Mouse (Mus musculus) heart, postnatal 0 days (tissue): ENCODE data around the gene Atrn. TPM values are rescaled to one million over a fixed set of nuclear protein-coding genes. Genes with fewer than 3 reads are reported as not detected.
A peak's percentile ranks its signal among the peaks of the same experiment; 100 is the strongest.

Experiments used
- ATAC-seq: fragments of 200-750 bp; cut with Nextera tagmentation; 2 replicates; pipeline ENCODE4 v1.8.0; 2017; ENCODE audit warnings: low read depth, moderate number of reproducible peaks, moderate library complexity; ENCODE audit not compliant: insufficient read depth
- DNase-seq: peaks from one replicate; pipeline ENCODE4 v3.0.0-alpha.2; 2016; ENCODE audit warnings: low spot score
- H3K27ac ChIP-seq: fragments of 300-500 bp; sonication (generic); 2 replicates; pipeline ENCODE4 v1.5.1; 2014; ENCODE audit warnings: low read depth, mild to moderate bottlenecking
- H3K27me3 ChIP-seq: fragments of 300-500 bp; sonication (generic); 2 replicates; pipeline ENCODE4 v1.6.1; 2014; ENCODE audit warnings: low read length, mixed read lengths; ENCODE audit not compliant: control insufficient read depth, insufficient read depth
- H3K36me3 ChIP-seq: fragments of 300-500 bp; sonication (generic); replicated peaks from 2 replicates; pipeline ENCODE4 v1.6.1; 2014; ENCODE audit warnings: low read length, mixed read lengths; ENCODE audit not compliant: control insufficient read depth, insufficient read depth
- H3K4me1 ChIP-seq: fragments of 300-500 bp; sonication (generic); 2 replicates; pipeline ENCODE4 v1.6.1; 2014; ENCODE audit warnings: antibody characterized with exemption; ENCODE audit not compliant: control insufficient read depth, insufficient read depth
- H3K4me2 ChIP-seq: fragments of 300-500 bp; sonication (generic); 2 replicates; pipeline ENCODE4 v1.6.1; 2014; ENCODE audit warnings: low read depth, mild to moderate bottlenecking, low read length, moderate library complexity
- H3K4me3 ChIP-seq: fragments of 300-500 bp; sonication (generic); 2 replicates; pipeline ENCODE4 v1.5.1; 2014; ENCODE audit warnings: low read depth, low read length
- H3K9ac ChIP-seq: fragments of 300-500 bp; sonication (generic); replicated peaks from 2 replicates; pipeline ENCODE4 v1.6.1; 2014; ENCODE audit warnings: low read depth, low read length, mixed read lengths
- H3K9me3 ChIP-seq: fragments of 300-500 bp; sonication (generic); replicated peaks from 2 replicates; pipeline ENCODE4 v1.6.1; 2016; ENCODE audit warnings: low read length; ENCODE audit not compliant: control insufficient read depth
- CTCF ChIP-seq: IDR thresholded peaks from 2 replicates; pipeline ENCODE4 v1.5.1; 2016; ENCODE audit warnings: antibody characterized with exemption, control low read depth, low read depth
- EP300 ChIP-seq: IDR thresholded peaks from 2 replicates; pipeline ENCODE4 v1.6.1; 2016; ENCODE audit warnings: antibody characterized with exemption, low read depth
- WGBS: fragments of 180-500 bp; shearing (Covaris S2); extraction: QIAGEN DNeasy Blood & Tissue Kit; methylation state at CpG from one replicate; pipeline ENCODE4 v1.1.7; 2014; 5-methylcytosine and 5-hydroxymethylcytosine counted together
- polyA plus RNA-seq: library from polyadenylated mRNA; unstranded; fragments of >200 nt; fragmentation: Nextera tagmentation; extraction: Ambion mirVana; gene quantifications from 2 replicates; pipeline ENCODE4 v1.2.1, GENCODE M21; 2015
- total RNA-seq: library from RNA; depleted of rRNA; stranded (reverse); fragments of >200 nt; gene quantifications from 2 replicates; pipeline ENCODE4 v1.2.3, GENCODE M21; 2014; ENCODE audit warnings: low replicate concordance

The Atrn gene
- total and polyA plus RNA-seq, 2 experiments from 2014 or later = 3.2 to 20.7 TPM

- Histone ChIP-seq H3K9ac (no peak overlapping the region), H3K4me1 (no peaks in the 10 kb centered on the region), H3K9me3 (no peaks in the 10 kb centered on the region), H3K27ac (no peak overlapping the region), H3K4me2 (no peak overlapping the region), H3K27me3 (peaks cover 42% of the 10 kb centered on the region), H3K4me3 (no peak overlapping the region), H3K36me3 (no peaks in the 10 kb centered on the region)
- no peak for TF ChIP-seq CTCF
- TF ChIP-seq EP300 = no peak
- DNase-seq (no peak), ATAC-seq (no peak)
- WGBS = 78% methylated on average over 6 of the region's 6 CpGs
These were observed 146.6 kb downstream of the Atrn start for GRCm38 (mm10) chr2:131052862-131053418.

GRCm38 (mm10) chr2:131053851-131054645 is 147.8 kb downstream of the Atrn start:
- Histone ChIP-seq H3K9ac (no peak overlapping the region), H3K27me3 (peaks cover 42% of the 10 kb centered on the region), H3K9me3 (no peaks in the 10 kb centered on the region), H3K36me3 (no peaks in the 10 kb centered on the region), H3K4me2 (peak overlapping the region; percentile 37), H3K4me1 (peaks cover under 1% of the 10 kb centered on the region; the same call in 1 of the 2 replicates), H3K27ac (no peak overlapping the region), H3K4me3 (peak overlapping the region; percentile 33)
- TF ChIP-seq CTCF (no peak), EP300 (no peak)
- WGBS = 4% methylated on average over 45 of the region's 45 CpGs
- DNase-seq = no peak
- ATAC-seq = no peak

- H3K4me1 ChIP-seq = peaks cover 8% of the 10 kb centered on the region
- peak overlapping the region; percentile 33 for H3K4me3 ChIP-seq
- H3K4me2 ChIP-seq = peak overlapping the region; percentile 37
- TF ChIP-seq EP300 = no peak
- TF ChIP-seq CTCF = no peak
- no peaks in the 10 kb centered on the region for H3K9me3 ChIP-seq
- 11% methylated on average over 21 of the region's 21 CpGs for WGBS
- peaks cover 42% of the 10 kb centered on the region for H3K27me3 ChIP-seq
- no peak overlapping the region for H3K27ac ChIP-seq
- no peak overlapping the region for H3K9ac ChIP-seq
- no peak for ATAC-seq
- DNase-seq = no peak
- H3K36me3 ChIP-seq = no peaks in the 10 kb centered on the region
These were observed 148.5 kb downstream of the Atrn start for GRCm38 (mm10) chr2:131054646-131055264.

GRCm38 (mm10) chr2:131055631-131056030 is 149.3 kb downstream of the Atrn start:
- H3K4me2 ChIP-seq = no peak overlapping the region
- H3K27me3 ChIP-seq = peaks cover 42% of the 10 kb centered on the region
- 10% methylated on average over 10 of the region's 10 CpGs for WGBS
- H3K27ac ChIP-seq = no peak overlapping the region
- no peak overlapping the region for H3K9ac ChIP-seq
- peak; percentile 53 for DNase-seq
- H3K4me3 ChIP-seq = no peak overlapping the region
- no peak for TF ChIP-seq EP300
- peak; percentile 67 for TF ChIP-seq CTCF
- no peaks in the 10 kb centered on the region for H3K9me3 ChIP-seq
- H3K36me3 ChIP-seq = no peaks in the 10 kb centered on the region
- H3K4me1 ChIP-seq = peaks cover 17% of the 10 kb centered on the region
- peak; percentile 15; the same call in 1 of the 2 replicates for ATAC-seq

GRCm38 (mm10) chr2:131056191-131056590 is 149.9 kb downstream of the Atrn start:
- TF ChIP-seq CTCF (peak; percentile 60), EP300 (no peak)
- WGBS = 4% methylated on average over 10 of the region's 10 CpGs
- ATAC-seq (peak; percentile 27), DNase-seq (peak; percentile 51)
- peaks cover 22% of the 10 kb centered on the region for H3K4me1 ChIP-seq
- H3K4me3 ChIP-seq = no peak overlapping the region
- H3K9ac ChIP-seq = no peak overlapping the region
- no peaks in the 10 kb centered on the region for H3K36me3 ChIP-seq
- H3K27ac ChIP-seq = no peak overlapping the region
- H3K27me3 ChIP-seq = peaks cover 42% of the 10 kb centered on the region
- H3K9me3 ChIP-seq = no peaks in the 10 kb centered on the region
- H3K4me2 ChIP-seq = no peak overlapping the region
